Mouse (Mus musculus): ENCODE measurements around the gene Ccdc170.

The Ccdc170 gene

GRCm38 (mm10) chr10:4520394-4521102, 38.2 kb downstream of the Ccdc170 start:
- no peak for DNase-seq (ENCODE audit: extremely low spot score, low read depth, low spot score)

DNA sequence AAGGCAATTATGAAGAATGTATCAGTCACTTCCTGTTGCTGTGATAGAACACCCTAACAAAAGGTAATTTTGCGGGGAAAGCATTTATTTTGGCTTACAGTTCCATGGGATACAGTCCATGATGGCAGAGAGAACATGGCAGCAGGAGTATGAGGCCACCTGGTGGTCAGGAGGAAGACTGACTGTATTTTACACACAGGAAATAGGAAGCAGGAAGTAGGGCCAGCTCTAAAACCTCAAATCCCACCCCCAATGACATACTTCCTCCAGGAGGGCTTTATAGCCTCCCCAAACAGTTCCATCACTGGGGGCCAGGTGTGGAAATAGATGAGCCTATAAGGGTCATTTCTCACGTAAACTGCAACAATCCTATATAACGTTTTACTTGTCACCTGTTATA, 39.8 kb downstream of the Ccdc170 start:
- DNase-seq (ENCODE audit: extremely low spot score, low read depth, low spot score) = no peak

- no peak for DNase-seq (ENCODE audit: extremely low spot score, low read depth, low spot score)
Measured at GRCm38 (mm10) chr10:4523078-4523477, 40.8 kb downstream of the Ccdc170 start.

DNA sequence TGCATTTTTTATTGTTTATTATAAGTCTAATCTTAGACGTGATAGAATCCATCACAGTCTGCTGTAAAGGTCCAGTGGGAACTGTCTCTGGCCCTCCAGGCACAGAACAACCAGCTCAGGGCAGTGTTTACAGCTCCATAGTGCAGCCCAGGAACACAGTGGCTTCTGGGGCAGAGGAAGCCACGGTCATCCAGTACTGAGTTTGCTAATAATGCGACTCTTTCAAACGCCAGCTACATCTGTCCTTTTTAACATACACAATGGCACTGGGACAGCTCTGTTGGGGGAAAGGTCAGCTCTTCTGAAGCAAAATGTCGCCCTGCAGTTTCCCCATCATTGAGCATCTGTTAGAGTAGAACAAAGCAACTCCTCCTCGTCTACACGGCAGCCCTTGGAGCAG, 45.7 kb downstream of the Ccdc170 start:
- no peak for DNase-seq (ENCODE audit: extremely low spot score, low read depth, low spot score)

DNA sequence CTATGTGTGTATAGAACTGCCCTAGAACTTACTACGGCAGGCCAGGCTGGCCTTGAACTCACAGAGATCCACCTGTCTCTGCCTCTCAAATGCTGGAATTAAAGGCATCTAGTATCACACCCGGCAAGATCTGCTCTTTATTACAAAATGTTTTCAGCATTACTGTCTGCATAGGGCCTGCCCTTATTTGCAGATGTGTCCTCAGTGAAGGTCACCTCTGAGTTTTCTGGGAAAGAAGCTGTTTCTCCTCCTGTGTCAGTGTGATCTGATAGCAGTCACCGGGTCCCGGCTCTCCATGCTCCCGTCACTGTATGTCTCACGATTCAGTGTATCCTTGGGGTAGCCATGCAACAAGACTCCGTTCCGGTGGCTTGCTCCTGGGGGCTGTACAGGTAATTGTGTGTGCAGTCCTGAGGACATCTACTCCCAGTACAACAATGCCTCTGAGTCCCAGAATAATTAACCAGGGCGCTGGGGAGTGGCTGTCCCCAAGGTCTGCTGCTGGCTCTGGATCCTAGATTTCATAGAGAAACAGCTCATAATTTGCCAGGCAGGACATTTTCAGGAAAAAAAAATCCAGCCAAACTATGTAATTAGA, 48.4 kb downstream of the Ccdc170 start:
- DNase-seq (ENCODE audit: extremely low spot score, low read depth, low spot score) = no peak

DNA sequence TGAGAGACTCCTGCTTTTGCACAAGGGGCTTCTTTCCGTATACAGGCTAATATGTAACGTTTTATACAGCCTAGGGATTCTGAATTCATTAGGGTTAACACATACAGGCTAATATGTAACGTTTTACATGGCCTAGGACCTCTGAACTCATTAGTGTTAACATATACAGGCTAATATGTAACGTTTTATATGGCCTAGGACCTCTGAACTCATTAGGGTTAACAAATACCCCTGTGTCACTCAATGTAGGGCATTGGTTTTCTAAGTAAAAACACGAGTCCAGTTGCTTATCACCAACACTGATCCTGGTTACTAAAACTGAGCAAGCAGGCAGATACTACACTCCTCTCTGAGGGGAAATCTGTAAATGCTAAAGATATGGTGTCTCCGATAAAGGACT, 49.6 kb downstream of the Ccdc170 start:
- DNase-seq (ENCODE audit: extremely low spot score, low read depth, low spot score) = no peak

DNA sequence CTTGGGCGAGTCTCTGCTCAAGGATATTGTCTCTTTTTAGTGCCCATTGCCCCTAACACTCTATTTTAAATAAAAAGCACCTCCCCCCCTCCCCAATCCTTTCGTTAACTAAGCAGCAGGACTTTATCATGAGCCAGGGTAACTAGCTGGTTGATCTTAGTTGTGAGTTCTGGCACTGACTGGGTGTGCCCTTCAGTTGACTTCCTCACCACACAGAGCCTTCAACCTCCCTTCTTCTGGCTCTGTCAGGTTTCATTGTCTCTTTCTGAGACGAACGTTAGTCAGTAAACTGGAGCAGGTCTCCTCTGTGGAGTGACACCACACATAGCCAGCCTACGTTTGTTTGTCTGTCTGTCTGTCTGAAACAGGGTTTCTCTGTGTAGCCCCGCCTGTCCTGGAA, 50.4 kb downstream of the Ccdc170 start:
- no peak for DNase-seq (ENCODE audit: extremely low spot score, low read depth, low spot score)

DNA sequence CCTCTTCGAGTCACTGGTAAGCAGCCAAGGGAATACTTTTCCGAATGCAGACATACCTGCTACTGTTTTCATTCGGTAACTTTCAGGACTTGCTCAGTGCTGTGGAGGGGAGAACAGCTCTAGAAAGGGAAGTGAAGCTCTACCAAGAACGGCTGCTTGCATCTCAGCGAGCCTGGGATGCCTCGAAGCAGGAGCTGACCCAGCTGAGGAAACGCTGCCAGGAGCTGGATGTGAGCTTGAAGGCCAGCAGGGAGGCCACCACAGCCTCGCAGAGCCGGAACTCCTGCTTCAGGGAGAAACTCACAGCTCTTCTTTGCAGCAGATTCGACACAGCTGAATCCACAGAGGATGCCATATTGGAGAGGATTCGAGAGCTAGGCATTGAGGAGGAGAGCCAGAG, 51.6 kb downstream of the Ccdc170 start:
- no peak for DNase-seq (ENCODE audit: extremely low spot score, low read depth, low spot score)

- DNase-seq (ENCODE audit: extremely low spot score, low read depth, low spot score) = no peak
Measured at GRCm38 (mm10) chr10:4545550-4545949, 63.2 kb downstream of the Ccdc170 start.

- DNase-seq (ENCODE audit: extremely low spot score, low read depth, low spot score) = no peak
Measured at GRCm38 (mm10) chr10:4553442-4554119, 71.3 kb downstream of the Ccdc170 start.

GRCm38 (mm10) chr10:4556842-4557377, 74.6 kb downstream of the Ccdc170 start:
- no peak for DNase-seq (ENCODE audit: extremely low spot score, low read depth, low spot score)

- DNase-seq (ENCODE audit: extremely low spot score, low read depth, low spot score) = no peak
Measured at GRCm38 (mm10) chr10:4559132-4559531, 76.8 kb downstream of the Ccdc170 start.

- DNase-seq (ENCODE audit: extremely low spot score, low read depth, low spot score) = no peak
Measured at GRCm38 (mm10) chr10:4565148-4565547, 82.8 kb downstream of the Ccdc170 start.

GRCm38 (mm10) chr10:4570778-4571177, 88.5 kb downstream of the Ccdc170 start:
- no peak for DNase-seq (ENCODE audit: extremely low spot score, low read depth, low spot score)

DNA sequence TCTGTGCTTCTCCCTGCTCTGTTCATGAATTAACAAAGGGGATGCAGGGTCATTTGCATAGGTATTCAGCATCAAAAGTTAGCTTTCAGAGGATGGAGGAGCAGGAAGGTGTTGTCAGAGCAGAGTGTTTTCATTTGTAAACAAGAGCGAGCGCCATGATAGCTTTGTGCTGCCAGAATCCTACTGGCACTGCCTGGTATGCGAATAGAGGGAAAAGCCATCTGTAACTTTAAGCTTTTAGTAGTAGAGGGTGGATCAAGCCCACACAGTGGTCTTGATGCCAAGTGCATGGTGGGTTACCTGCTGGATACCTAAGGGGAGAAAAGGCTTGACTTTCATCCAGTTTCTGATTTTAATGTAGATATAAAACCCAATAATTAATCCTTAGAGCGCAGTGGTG, 89.0 kb downstream of the Ccdc170 start:
- no peak for DNase-seq (ENCODE audit: extremely low spot score, low read depth, low spot score)

GRCm38 (mm10) chr10:4581905-4582304, 99.6 kb downstream of the Ccdc170 start:
- no peak for DNase-seq (ENCODE audit: extremely low spot score, low read depth, low spot score)

GRCm38 (mm10) chr10:4586691-4587090, 104.4 kb downstream of the Ccdc170 start:
- no peak for DNase-seq (ENCODE audit: extremely low spot score, low read depth, low spot score)

DNA sequence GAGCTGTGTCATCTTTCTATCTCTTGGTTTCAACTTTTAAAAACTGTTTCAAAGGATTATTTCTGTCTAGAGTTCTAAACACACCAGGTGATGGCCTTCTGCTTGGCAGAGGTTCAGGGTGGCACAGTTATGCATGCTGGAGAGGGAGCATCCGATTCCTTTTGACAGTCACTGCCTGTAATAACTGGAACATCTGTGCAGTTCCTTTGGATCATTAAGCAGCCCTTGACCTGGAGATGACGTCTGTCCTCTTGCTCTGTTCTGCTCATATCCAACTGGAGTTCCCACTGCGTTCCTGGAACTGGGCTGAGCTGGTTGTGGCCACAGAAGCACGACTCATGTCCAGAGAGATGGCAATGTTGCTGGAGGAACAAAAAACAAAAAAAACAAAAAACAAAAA, 107.3 kb downstream of the Ccdc170 start:
- DNase-seq (ENCODE audit: extremely low spot score, low read depth, low spot score) = no peak

GRCm38 (mm10) chr10:4590956-4591355, 108.7 kb downstream of the Ccdc170 start:
- no peak for DNase-seq (ENCODE audit: extremely low spot score, low read depth, low spot score)

- no peak for DNase-seq (ENCODE audit: extremely low spot score, low read depth, low spot score)
Measured at GRCm38 (mm10) chr10:4593828-4594227, 111.5 kb downstream of the Ccdc170 start.

- no peak for DNase-seq (ENCODE audit: extremely low spot score, low read depth, low spot score)
Measured at GRCm38 (mm10) chr10:4597211-4597610, 114.9 kb downstream of the Ccdc170 start.

GRCm38 (mm10) chr10:4598244-4598842, 116.0 kb downstream of the Ccdc170 start:
- DNase-seq (ENCODE audit: extremely low spot score, low read depth, low spot score) = no peak

All from hindlimb bud, embryonic 11.5 days (tissue).